Mouse (Mus musculus) liver, adult 10 weeks (tissue): ENCODE measurements around the gene Tnf. TPM values are rescaled to one million over a fixed set of nuclear protein-coding genes. Genes with fewer than 3 reads are reported as not detected.

Source experiments
- polyA plus RNA-seq: library from polyadenylated mRNA; stranded (reverse); fragments of 350-450 nt; fragmentation: Illumina TruSeq; extraction: RNeasy Lipid Tissue Mini Kit (QIAGEN cat#74804); gene quantifications from one replicate; pipeline ENCODE4 v1.2.3, GENCODE M21; 2014; ENCODE audit warnings: low read depth, low replicate concordance

Gene Tnf
- polyA plus RNA-seq: 0.26 TPM

DNA sequence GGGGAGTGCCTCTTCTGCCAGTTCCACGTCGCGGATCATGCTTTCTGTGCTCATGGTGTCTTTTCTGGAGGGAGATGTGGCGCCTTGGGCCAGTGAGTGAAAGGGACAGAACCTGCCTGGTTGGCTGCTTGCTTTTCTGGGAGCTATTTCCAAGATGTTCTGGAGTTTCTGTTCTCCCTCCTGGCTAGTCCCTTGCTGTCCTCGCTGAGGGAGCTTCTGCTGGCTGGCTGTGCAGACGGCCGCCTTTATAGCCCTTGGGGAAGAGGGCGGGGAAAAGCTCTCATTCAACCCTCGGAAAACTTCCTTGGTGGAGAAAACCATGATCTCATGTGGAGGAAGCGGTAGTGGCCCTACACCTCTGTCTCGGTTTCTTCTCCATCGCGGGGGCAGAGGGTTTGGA is at the start of gene Tnf:
Tnf (minus strand) TSS at position 221 of the 400 bp plus-strand sequence.

DNA sequence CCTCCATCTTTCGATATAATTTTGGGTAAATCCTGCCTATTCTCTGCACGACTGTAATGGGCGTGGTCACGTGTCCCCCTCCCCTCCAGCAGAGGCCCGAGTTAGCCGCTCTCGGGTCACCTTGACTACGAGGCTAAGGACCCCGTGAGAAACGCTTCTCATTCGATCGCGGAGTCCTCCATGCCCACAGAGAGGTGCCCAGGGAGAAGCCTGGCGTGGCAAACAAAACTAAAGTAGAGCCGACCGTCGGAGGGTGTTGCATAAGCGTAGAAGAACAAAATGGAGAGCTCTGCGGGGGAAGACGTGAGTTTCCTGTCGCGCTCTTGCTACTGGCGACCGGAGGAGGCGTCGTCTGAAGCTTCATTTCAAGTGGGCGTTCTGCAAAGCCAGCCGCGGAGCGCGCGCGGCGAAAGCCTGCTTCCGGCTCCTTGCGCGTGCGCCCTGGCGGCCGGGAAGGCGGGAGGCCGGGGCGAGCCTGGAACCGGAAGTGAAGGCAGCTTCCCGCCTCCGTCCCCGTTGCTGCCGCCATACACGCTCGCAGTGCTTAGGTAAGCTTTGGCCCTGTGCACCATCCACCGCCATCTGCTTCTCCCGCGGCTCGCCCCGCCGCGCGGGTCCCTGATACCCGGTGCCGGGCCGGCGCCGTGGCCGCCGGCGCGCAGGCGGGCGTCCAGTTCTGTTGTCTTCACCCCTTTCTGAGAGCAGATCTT is 39.7 kb upstream of the Tnf start, which contains the start of gene Ddx39b:
Ddx39b (plus strand) TSS at position 442 of the 710 bp plus-strand sequence.

DNA sequence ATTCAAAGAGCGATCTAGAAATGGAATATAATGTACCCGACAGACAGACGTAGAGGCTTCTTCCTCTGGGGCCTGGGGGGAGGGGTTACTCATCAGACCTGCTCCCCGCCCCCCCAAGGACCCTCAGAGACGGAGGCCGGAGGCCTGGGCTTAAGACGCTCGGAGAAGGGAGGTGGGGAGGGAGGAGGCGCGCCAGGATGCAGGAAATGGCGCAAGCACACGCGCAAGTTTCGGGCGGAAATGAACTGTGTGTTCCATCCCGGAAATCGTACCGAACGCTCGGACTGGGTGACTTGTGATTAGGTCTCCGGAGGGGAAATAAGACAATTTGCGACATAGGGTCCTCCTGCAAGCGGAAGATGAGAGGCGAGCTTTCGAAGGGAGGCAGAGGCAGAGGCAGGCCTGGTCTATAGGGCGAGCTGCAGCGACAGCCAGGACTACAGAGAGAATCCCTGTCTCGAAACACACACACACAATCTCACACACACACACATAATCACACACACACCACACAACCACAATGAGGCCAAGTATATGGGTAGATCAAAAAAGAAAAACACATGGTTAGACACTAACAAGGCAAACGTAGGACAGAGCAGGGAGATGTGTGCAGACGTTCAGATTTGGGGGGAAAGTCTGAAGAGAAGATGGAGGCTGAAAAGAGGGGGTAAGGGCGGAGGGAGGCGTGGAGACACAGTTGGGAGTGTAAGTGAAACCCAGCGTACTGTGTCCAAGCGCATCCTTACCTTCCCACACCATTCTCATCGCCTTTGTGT is 34.0 kb upstream of the Tnf start, which contains the start of gene Nfkbil1:
Nfkbil1 (minus strand) TSS at position 179 of the 776 bp plus-strand sequence.

DNA sequence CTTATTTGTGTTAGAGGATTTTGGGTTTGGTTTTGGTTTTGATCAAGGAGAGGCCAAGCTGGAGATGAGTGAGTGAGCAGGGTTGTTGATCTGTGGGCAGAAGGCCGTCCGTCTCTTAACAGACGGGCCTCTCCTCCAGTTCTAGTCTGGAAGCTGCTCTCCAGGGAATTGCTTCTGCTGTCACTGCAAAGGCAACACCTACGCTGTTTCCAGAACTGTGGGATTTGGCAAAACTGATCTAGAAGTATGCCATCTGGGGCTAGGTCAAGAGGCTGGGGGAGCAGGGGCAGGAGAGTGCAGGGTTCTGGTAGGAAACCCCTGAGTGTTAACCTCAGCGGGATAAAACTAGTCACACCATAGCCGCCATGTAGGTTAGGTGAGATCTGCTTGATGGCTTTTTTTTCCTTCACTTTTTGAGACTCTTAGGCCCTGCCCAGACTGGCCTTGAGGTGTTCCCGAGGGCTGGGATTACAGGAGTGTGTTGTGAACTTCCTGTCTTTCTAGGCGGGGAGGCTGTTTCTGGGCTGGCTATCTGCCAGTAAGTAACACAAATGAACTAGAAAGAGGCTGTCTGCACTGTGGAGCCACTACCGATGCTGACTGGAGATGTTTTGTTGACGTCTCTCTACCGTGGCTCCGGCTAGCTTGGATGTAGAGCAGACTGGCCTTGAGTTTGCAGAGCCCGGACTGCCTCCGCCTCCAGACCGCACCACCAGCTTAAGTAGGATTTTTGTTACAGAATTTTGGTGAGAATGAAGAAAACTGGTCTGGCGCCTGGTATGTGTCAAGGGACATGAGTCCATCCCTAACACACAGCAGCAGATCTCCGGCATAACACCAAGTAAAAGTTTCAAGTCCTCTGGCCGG is 31.5 kb upstream of the Tnf start, which contains the start of gene Atp6v1g2:
Atp6v1g2 (plus strand) TSS at position 547 of the 867 bp plus-strand sequence.

DNA sequence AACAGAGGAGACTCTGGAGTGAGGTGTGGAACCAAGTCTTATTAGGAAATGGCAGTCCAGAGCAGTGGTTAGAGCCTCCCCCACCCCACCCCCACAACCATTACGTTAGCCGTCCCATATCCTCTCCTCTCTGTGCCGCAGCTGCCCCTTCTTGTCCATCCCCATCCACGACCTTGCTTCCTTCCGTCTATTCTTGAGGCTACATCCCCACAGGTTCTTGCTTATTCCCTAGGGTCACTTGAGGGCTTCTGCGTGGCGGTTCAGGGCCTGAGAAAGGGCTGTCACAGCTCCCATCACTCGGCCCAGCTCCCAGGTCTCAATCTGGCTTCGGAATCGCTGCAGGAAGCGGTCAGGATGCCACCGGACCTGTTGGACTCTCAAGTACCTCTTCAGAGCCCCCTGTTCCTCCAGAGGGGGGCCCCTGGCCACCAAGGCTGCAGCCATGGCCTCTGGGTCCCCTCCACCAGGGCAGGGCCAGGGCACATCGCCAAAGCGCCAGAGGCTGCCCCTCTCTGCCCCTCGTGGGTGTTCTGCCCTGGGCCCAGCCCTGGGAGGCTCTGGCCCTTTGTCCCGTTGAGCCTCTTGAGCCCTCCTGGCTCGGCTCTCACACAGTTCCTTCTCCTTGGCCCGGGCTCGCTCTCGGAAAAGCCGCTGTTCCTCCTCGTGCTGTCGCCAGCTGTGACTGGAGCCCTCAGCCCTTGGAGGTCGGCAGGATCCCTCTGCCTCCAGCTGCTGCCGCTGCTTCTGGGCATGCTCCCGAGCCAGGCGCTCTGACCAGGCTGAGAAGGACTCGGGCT is 18.5 kb upstream of the Tnf start, which contains the start of gene Gm16181:
Gm16181 (plus strand) TSS at position 679 of the 797 bp plus-strand sequence.

DNA sequence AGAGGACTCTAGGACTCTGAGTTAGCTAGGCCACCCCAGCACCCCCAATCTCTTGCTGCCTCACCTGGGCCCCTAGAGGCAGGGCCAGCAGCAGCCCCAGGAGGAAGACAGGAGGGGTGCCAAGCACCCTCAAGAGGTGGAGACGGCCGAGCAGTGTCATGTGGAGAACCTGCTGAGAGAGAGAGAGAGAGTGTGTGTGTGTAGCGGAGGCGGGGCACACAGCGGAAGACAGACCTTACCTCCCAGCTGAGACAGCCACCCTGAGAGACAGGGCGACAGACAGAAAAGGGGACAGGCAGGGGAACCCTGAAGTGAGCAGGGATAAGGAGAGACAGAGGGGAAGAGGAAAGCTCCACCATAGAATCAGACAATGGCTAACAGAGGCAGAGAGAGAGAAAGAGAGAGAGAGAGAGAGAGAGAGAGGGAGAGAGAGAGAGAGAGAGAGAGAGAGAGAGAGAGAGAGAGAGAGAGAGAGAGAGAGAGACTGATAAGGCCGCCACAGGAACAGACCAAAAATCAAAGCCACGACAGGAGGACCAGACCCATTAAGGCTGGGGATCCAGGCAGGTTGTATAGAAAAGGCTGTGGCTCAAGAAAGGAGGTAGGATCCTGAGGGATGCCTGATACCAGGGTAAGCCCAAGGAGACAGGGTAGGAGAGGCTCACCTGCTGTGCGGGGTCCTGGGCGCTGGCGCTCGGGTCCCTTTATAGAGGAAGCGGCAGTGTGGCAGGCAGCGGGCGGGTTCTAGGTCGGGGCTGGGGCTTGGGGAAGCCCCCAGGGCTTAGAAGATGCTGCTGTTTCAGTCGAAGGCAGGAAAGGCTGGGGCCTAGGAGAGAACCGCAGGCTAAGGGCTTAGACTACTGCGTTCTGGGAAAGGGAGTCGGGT is 2.9 kb upstream of the Tnf start, which contains the start of gene Lta:
Lta (minus strand) TSS at position 858 of the 886 bp plus-strand sequence.

DNA sequence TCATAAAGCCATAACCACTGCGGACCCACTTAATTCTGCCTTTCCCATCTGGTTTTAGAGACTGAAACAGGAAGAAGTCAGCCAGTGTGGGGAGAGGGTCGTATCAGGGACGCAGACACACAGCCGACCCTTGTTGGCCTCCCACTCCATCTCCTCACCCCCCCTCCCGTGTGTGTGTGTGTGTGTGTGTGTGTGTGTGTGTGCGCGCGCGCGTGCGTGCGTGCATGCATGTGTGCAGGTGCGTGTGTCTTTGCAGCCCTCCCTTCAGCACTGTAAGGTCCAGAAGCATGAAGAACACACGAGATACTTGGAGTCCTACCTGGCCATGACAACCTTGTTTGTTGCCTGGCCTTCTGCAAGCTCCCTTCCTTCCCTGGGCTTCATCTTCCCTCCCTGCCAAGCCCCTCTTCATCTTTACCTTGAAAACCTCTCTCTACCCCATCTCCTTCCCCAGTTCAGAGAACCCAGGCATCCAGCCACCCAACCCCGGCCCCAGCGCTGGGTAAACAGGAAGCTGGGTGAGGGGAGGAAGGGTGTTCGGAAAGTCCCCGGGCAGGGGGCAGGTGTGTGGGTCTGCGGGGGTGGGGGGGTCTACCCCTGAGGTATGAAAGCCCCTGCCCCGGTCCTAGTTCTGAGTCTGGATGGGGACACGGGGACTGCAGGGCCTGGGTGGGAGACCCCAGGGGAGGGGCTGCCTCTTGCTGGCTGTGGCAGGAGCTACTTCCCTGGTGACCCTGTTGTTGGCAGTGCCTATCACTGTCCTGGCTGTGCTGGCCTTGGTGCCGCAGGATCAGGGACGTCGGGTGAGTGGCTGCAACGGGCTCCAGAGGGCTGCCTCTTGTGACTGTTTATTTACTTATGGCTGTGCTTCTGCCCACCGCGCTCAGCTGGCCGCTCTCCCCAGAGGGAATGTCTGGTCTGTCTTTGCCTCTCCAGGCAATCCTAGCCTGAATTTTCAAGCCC is 7.6 kb downstream of the Tnf start, which contains the start of gene Ltb:
Ltb (plus strand) TSS at position 559 of the 963 bp plus-strand sequence.

DNA sequence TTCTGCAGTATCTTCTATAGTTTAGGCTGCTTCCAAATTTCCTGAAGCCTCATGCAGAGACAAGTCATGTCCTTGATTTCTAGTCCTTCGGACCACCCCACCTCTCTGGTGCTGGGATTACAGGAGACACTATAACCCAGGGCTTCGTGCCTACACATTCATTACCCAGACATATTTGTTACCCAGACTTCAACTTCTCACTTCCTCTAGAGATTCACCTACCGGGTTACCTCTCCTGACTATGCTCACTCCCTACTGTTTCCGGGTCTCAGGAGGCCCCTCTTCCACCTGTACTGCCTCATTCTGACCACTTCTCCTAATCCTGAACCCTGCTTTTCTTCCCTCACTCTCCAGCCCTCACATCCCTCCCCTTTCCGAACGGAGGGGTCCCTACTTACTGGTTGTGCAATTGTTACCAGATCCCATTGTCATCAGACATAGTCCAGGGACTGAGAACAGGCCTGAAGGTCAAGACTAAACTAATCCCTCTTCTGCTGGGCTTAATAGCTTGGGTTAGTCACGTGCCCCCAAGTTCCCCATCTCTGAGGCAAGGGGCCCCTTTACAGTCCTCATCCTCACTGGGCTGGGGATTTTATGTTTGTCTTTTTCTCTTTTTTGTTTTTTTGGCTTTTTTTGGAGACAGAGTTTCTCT is 13.7 kb downstream of the Tnf start, which contains the start of gene Lst1:
Lst1 (minus strand) TSS at position 481 of the 652 bp plus-strand sequence.

DNA sequence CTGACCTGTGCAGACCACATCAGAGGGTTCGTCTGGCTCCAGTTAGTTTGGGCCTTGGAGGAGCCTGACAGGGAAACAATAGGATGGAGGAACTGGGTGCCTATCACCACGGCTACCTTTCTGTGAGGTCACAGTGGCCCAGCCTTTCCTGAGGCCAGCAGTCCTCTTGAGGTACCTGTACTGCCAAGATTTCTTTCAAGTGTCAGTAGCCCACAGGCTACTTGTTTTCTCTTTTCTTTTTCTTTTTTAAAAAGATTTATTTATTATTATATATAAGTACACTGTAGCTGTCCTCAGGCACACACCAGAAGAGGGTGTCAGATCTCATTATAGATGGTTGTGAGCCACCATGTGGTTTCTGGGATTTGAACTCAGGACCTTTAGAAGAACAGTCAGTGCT is 25.8 kb downstream of the Tnf start, which contains the start of gene Aif1:
Aif1 (minus strand) TSS at position 101 of the 400 bp plus-strand sequence.

DNA sequence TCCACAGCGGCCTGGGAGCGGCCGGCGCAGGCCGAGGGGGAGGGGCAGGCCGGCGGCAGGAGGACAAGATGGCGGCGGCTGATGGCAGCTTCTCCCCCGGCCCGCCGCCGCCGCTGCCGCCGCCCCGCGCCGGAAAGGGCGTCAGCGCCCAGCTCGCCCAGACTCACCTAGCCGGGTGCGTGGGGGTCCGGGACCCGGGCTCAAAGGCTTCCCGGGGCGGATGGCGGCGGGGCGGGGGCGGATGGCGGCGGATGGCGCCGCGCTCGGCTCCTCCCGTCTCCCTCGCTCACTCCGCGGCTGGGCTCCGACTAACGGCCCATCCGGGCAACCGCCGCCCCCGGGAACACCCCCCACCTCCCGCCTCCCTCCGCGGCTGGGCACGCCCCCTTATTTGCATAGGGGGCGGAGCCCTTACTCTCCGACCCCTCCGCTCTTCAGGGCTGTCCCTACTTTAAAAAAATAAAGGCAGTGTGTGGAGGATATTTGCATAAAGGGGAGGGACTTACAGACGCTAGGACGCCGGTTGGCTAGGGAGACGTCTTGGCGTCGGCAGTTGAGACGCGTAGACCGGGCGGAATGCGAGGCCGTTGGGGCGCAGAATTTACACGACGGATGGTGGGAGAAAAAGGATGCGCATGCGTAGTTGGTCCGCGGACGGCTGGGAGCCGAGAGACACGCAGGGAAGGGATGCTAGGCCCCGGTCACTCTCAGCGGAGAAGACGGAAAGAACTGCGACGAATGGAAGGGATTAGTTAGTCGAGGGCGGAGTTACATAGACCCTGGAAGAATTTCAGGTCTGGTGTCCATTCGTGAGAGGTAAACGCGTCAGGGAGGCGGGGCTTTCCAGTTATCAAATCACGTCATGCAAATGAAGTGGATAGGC is 37.0 kb downstream of the Tnf start, which contains the start of gene Prrc2a:
Prrc2a (minus strand) TSS at position 330 of the 883 bp plus-strand sequence.

Other genes with a start within 250 kb of the Tnf start
- gene Hspa1b, start 242.8 kb downstream of the Tnf start, polyA plus RNA-seq: 1.3 TPM
- not detected for gene Gm20481, start 232.1 kb downstream of the Tnf start, polyA plus RNA-seq
- not detected for gene Hspa1a, start 229.9 kb downstream of the Tnf start, polyA plus RNA-seq
- not detected for gene Hspa1l, start 229.3 kb downstream of the Tnf start, polyA plus RNA-seq
- 12.7 TPM for gene Lsm2, start 220.1 kb downstream of the Tnf start, polyA plus RNA-seq
- 1.2 TPM for gene Vars, start 201.0 kb downstream of the Tnf start, polyA plus RNA-seq
- not detected for gene Vwa7, start 185.4 kb downstream of the Tnf start, polyA plus RNA-seq
- gene Sapcd1, start 174.0 kb downstream of the Tnf start, polyA plus RNA-seq: not detected
- gene Msh5, start 155.3 kb downstream of the Tnf start, polyA plus RNA-seq: 1.1 TPM
- gene Clic1, start 152.0 kb downstream of the Tnf start, polyA plus RNA-seq: 5.7 TPM
- not detected for gene Ddah2, start 143.0 kb downstream of the Tnf start, polyA plus RNA-seq
- gene Ly6g6c, start 136.6 kb downstream of the Tnf start, polyA plus RNA-seq: not detected
- not detected for gene Mpig6b, start 135.8 kb downstream of the Tnf start, polyA plus RNA-seq
- not detected for gene Ly6g6e, start 125.1 kb downstream of the Tnf start, polyA plus RNA-seq
- not detected for gene Ly6g6d, start 123.9 kb downstream of the Tnf start, polyA plus RNA-seq
- gene Ly6g6f, start 116.4 kb downstream of the Tnf start, polyA plus RNA-seq: not detected
- 4.4 TPM for gene Abhd16a, start 112.7 kb downstream of the Tnf start, polyA plus RNA-seq
- not detected for gene Ly6g5c, start 93.7 kb downstream of the Tnf start, polyA plus RNA-seq
- not detected for gene Ly6g5b, start 86.6 kb downstream of the Tnf start, polyA plus RNA-seq
- gene Gpank1, start 80.6 kb downstream of the Tnf start, polyA plus RNA-seq: 1.4 TPM
- 97.4 TPM for gene Csnk2b, start 80.0 kb downstream of the Tnf start, polyA plus RNA-seq
- gene D17H6S53E, start 75.6 kb downstream of the Tnf start, polyA plus RNA-seq: 1.3 TPM
- 85.5 TPM for gene Apom, start 70.0 kb downstream of the Tnf start, polyA plus RNA-seq
- 5.2 TPM for gene Bag6, start 66.8 kb downstream of the Tnf start, polyA plus RNA-seq
- 3.7 TPM for gene Prrc2a, start 37.1 kb downstream of the Tnf start, polyA plus RNA-seq
- gene Aif1, start 25.9 kb downstream of the Tnf start, polyA plus RNA-seq: 7.5 TPM
- gene Lst1, start 13.6 kb downstream of the Tnf start, polyA plus RNA-seq: not detected
- not detected for gene Ltb, start 7.6 kb downstream of the Tnf start, polyA plus RNA-seq
- gene Lta, start 3.3 kb upstream of the Tnf start, polyA plus RNA-seq: not detected
- not detected for gene Gm16181, start 18.8 kb upstream of the Tnf start, polyA plus RNA-seq
- 2.6 TPM for gene Atp6v1g2, start 31.7 kb upstream of the Tnf start, polyA plus RNA-seq
- gene Nfkbil1, start 33.8 kb upstream of the Tnf start, polyA plus RNA-seq: 0.87 TPM
- gene Ddx39b, start 39.7 kb upstream of the Tnf start, polyA plus RNA-seq: 7.4 TPM
- 78.7 TPM for gene H2-D1, start 60.7 kb upstream of the Tnf start, polyA plus RNA-seq
- gene H2-Q1, start 118.4 kb upstream of the Tnf start, polyA plus RNA-seq: 18.4 TPM
- 2.7 TPM for gene H2-Q2, start 140.2 kb upstream of the Tnf start, polyA plus RNA-seq
- gene H2-Q4, start 177.6 kb upstream of the Tnf start, polyA plus RNA-seq: 22.6 TPM
- 10.0 TPM for gene H2-Q6, start 222.8 kb upstream of the Tnf start, polyA plus RNA-seq
- 6.8 TPM for gene H2-Q7, start 237.1 kb upstream of the Tnf start, polyA plus RNA-seq